Mouse (Mus musculus) effector memory CD4-positive, alpha-beta T cell, adult 5 months (primary cell): ENCODE measurements around the gene Mrgprh. TPM values are rescaled to one million over a fixed set of nuclear protein-coding genes. Genes with fewer than 3 reads are reported as not detected.

Source experiments
- polyA plus RNA-seq: library from polyadenylated mRNA; unstranded; fragments of 100-300 nt; shearing (Covaris generic); gene quantifications from one replicate; pipeline ENCODE4 v1.2.1, GENCODE M21; 2017

The Mrgprh gene
- not detected for polyA plus RNA-seq

DNA sequence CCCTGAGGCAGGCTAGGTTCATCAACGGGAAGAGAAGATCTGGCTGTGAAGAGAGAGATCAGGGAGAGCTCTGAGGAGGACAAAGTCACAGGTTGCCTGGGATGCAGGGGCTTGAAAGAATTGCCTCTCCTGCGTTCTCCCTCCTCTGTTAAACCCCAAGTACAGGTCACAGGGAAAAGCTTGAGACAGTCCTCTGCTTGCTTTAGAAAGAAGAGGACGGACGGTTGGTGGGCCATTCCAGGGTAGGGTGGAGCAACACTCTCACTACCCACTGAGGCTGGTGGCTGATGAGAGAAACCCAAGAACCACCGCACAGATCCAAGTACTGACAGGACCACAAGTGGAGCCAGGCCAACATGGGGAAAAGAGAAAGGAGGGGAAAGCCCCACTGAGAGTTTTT, at the start of gene Mrgprh:
Gene Mrgprh, plus strand, starts transcription at position 301 of the 400 bp plus-strand sequence.

GRCm38 (mm10) chr17:12868043-12868442, 7.8 kb upstream of the Mrgprh start, which contains the start of gene Mas1:
Gene Mas1 (minus strand): TSS chr17:12868143.

GRCm38 (mm10) chr17:12909361-12910280, 33.8 kb downstream of the Mrgprh start, which contains the start of gene Pnldc1:
Gene Pnldc1 (minus strand): TSS chr17:12910230.

DNA sequence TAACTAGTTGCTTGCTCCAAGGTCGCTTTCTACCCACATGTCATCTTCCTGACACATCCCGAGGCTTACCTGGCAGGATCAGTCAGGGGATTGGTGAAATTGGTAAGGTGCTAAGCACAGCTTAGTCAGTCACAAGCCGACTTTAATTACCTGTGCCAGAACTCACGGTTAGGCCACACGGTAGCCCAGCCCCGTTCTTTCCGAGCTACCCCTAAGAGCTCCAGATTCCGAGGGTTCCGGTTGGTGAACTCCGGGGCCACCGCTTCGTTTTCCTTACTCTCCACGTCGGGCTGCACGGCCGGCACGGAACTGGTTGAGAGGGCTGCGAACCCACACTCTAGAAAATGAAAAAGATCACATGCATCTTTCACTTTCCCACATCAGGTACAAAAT, 39.6 kb downstream of the Mrgprh start, which contains the start of gene Tcp1:
Gene Tcp1, plus strand, starts transcription at position 214 of the 393 bp plus-strand sequence.

DNA sequence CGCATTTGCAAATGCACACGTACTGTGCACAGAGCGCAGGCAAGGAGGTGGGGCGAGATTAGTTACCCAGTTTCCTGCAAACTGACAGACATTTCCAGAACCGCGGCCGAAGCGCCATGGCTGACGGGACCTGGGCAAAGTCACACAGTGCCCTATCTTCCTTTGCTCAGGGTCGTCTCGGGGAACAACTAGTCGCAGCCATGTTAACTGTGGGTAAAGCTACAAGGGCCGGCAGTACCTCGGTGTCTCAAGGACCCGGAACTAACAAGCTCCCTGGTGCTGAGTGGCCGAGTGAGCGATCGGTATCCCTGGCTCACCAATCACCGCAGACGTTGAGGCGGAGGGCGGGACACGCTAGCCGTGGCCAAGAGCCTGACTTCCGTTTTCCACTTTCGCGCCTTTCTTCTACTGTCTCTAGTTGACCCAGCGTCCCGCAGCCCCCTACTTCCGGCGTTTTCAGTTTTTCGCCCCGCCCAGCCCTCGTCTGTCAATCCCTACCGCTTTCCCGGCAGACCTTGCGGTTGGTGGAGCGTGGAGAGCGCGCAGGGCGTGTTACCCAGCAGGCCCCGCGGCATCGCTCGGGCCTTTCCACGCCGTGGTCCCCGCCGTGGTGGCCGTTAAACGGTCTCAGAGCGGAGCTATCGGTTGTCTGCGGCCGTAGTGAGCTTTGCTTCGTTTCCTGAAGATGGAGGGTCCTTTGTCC, 40.2 kb downstream of the Mrgprh start, which contains the start of gene Mrpl18:
Gene Mrpl18, minus strand, starts transcription at position 465 of the 703 bp plus-strand sequence.

Other genes starting within 250 kb of the Mrgprh start
- not detected for gene Slc22a1, start 200.2 kb upstream of the Mrgprh start, polyA plus RNA-seq
- gene Igf2r, start 106.4 kb upstream of the Mrgprh start, polyA plus RNA-seq: 30.6 TPM
- 0.59 TPM for gene Mas1, start 7.9 kb upstream of the Mrgprh start, polyA plus RNA-seq
- gene Pnldc1, start 34.2 kb downstream of the Mrgprh start, polyA plus RNA-seq: 0.25 TPM
- gene Tcp1, start 39.7 kb downstream of the Mrgprh start, polyA plus RNA-seq: 200 TPM
- 57.8 TPM for gene Mrpl18, start 40.3 kb downstream of the Mrgprh start, polyA plus RNA-seq
- gene Acat3, start 64.6 kb downstream of the Mrgprh start, polyA plus RNA-seq: 0.66 TPM
- 34.7 TPM for gene Acat2, start 84.7 kb downstream of the Mrgprh start, polyA plus RNA-seq
- 77.8 TPM for gene Wtap, start 118.1 kb downstream of the Mrgprh start, polyA plus RNA-seq
- gene Sod2, start 130.8 kb downstream of the Mrgprh start, polyA plus RNA-seq: 97.5 TPM
- not detected for gene Gpr31b, start 176.3 kb downstream of the Mrgprh start, polyA plus RNA-seq
- 0.27 TPM for gene Tcp10b, start 185.1 kb downstream of the Mrgprh start, polyA plus RNA-seq